Mouse (Mus musculus) liver, adult 2 months (tissue): Measurements from ENCODE around the gene Fam221b.

Experiments used
- CTCF ChIP-seq: fragments of 200-500 bp; IDR thresholded peaks from 2 replicates; pipeline ENCODE4 v1.5.1; 2011; ENCODE audit warnings: low read depth, low read length, control low read depth
- POLR2A ChIP-seq: fragments of 200-500 bp; IDR thresholded peaks from 2 replicates; pipeline ENCODE4 v1.6.1; 2011; ENCODE audit warnings: low read length, control low read depth; ENCODE audit not compliant: insufficient read depth; ENCODE audit errors: extremely low read depth

DNA sequence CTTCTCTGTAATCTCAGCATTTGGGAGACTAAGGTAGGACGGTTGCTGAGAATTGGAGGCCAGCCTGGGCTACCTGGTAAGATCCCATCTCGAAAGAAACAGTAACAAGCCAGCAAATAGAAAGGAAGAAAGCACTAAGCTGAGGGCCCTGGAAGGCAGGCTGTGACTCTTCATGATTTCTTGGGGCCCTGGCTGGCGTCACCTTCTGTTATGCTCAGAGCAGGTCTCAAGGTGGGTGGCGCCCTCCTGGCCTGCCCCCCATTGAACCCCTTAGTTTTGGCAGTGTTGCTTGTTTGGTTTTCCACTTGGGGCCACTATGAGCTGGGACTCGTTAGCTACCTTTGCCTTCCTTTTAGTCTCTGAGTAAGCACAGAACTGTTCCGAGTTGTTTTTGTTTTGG is 32.2 kb downstream of the Fam221b start:
- no peak for TF ChIP-seq POLR2A
- no peak for TF ChIP-seq CTCF
